Mouse (Mus musculus): ENCODE results near the gene Mars. TPM values are rescaled to one million over a fixed set of nuclear protein-coding genes. Genes with fewer than 3 reads are reported as not detected.
A peak's percentile ranks its signal among the peaks of the same experiment; 100 is the strongest.

Gene Mars
- polyA plus RNA-seq, 1 experiment from 2014 or later, result 105 TPM

GRCm38 (mm10) chr10:127263631-127264030 is 48.0 kb downstream of the Mars start:
- H3K4me1 ChIP-seq, result peaks cover 27% of the 10 kb centered on the region
- no peak for ATAC-seq (ENCODE audit: insufficient number of reproducible peaks, low FRiP score, low TSS enrichment, low read depth)
- H3K4me2 ChIP-seq, result no peak overlapping the region
- H3K36me3 ChIP-seq, result peaks cover 7% of the 10 kb centered on the region; the same call in 1 of the 2 replicates
- H3K27me3 ChIP-seq, result peaks cover 12% of the 10 kb centered on the region
- peak overlapping the region; percentile 51; the same call in 1 of the 2 replicates for H3K4me3 ChIP-seq
- H3K27ac ChIP-seq, result no peak overlapping the region
- no peak overlapping the region for H3K9ac ChIP-seq
- WGBS, result 68% methylated on average over 3 of the region's 3 CpGs
- no peaks in the 10 kb centered on the region for H3K9me3 ChIP-seq

- H3K9me3 ChIP-seq, result no peaks in the 10 kb centered on the region
- under 1% methylated on average over 53 of the region's 53 CpGs for WGBS
- peaks cover 12% of the 10 kb centered on the region for H3K27me3 ChIP-seq
- no peaks in the 10 kb centered on the region for H3K36me3 ChIP-seq
- H3K4me2 ChIP-seq, result peak within 1 kb of the TSS; percentile 95
- H3K9ac ChIP-seq, result peak within 1 kb of the TSS; percentile 44
- ATAC-seq (ENCODE audit: insufficient number of reproducible peaks, low FRiP score, low TSS enrichment, low read depth), result no peak
- H3K27ac ChIP-seq, result no peak within 1 kb of the TSS
- peak within 1 kb of the TSS; percentile 51 for H3K4me3 ChIP-seq
- H3K4me1 ChIP-seq, result peaks cover 20% of the 10 kb centered on the region
Measured at GRCm38 (mm10) chr10:127262548-127263398, 48.8 kb downstream of the Mars start, which contains the start of gene Kif5a. TSS of gene Kif5a (minus strand) at chr10:127263348.

- Histone ChIP-seq H3K4me2 (peak overlapping the region; percentile 95), H3K27ac (no peak overlapping the region), H3K4me1 (peaks cover 14% of the 10 kb centered on the region), H3K9me3 (no peaks in the 10 kb centered on the region), H3K9ac (no peak overlapping the region), H3K4me3 (peak overlapping the region; percentile 51), H3K27me3 (peaks cover 12% of the 10 kb centered on the region), H3K36me3 (no peaks in the 10 kb centered on the region)
- 66% methylated on average over 15 of the region's 15 CpGs for WGBS
- ATAC-seq (ENCODE audit: insufficient number of reproducible peaks, low FRiP score, low TSS enrichment, low read depth), result no peak
Measured at GRCm38 (mm10) chr10:127261706-127262547, 49.7 kb downstream of the Mars start.

- peaks cover 12% of the 10 kb centered on the region for H3K4me1 ChIP-seq
- no peak overlapping the region for H3K4me2 ChIP-seq
- no peak overlapping the region for H3K4me3 ChIP-seq
- no peaks in the 10 kb centered on the region for H3K9me3 ChIP-seq
- H3K36me3 ChIP-seq, result no peaks in the 10 kb centered on the region
- WGBS, result 76% methylated on average over 8 of the region's 8 CpGs
- H3K27ac ChIP-seq, result no peak overlapping the region
- H3K9ac ChIP-seq, result no peak overlapping the region
- ATAC-seq (ENCODE audit: insufficient number of reproducible peaks, low FRiP score, low TSS enrichment, low read depth), result no peak
- peaks cover 8% of the 10 kb centered on the region for H3K27me3 ChIP-seq
Measured at GRCm38 (mm10) chr10:127258489-127258888, 53.1 kb downstream of the Mars start.

- 78% methylated on average over 6 of the region's 6 CpGs for WGBS
- H3K4me2 ChIP-seq, result no peak overlapping the region
- H3K36me3 ChIP-seq, result no peaks in the 10 kb centered on the region
- H3K27ac ChIP-seq, result no peak overlapping the region
- no peaks in the 10 kb centered on the region for H3K9me3 ChIP-seq
- H3K4me3 ChIP-seq, result no peak overlapping the region
- peaks cover 7% of the 10 kb centered on the region for H3K4me1 ChIP-seq
- no peak for ATAC-seq (ENCODE audit: insufficient number of reproducible peaks, low FRiP score, low TSS enrichment, low read depth)
- peaks cover 5% of the 10 kb centered on the region for H3K27me3 ChIP-seq
- H3K9ac ChIP-seq, result no peak overlapping the region
Measured at GRCm38 (mm10) chr10:127257790-127258189, 53.8 kb downstream of the Mars start.

GRCm38 (mm10) chr10:127255625-127256345 is 55.8 kb downstream of the Mars start:
- 22% methylated on average over 14 of the region's 14 CpGs for WGBS
- Histone ChIP-seq H3K4me3 (no peak overlapping the region), H3K9ac (no peak overlapping the region), H3K9me3 (no peaks in the 10 kb centered on the region), H3K27me3 (no peaks in the 10 kb centered on the region), H3K27ac (no peak overlapping the region), H3K4me1 (no peaks in the 10 kb centered on the region), H3K36me3 (no peaks in the 10 kb centered on the region), H3K4me2 (no peak overlapping the region)
- ATAC-seq (ENCODE audit: insufficient number of reproducible peaks, low FRiP score, low TSS enrichment, low read depth), result peak; percentile 27; the same call in 1 of the 2 replicates

- 81% methylated on average over 5 of the region's 5 CpGs for WGBS
- H3K9me3 ChIP-seq, result no peaks in the 10 kb centered on the region
- no peak overlapping the region for H3K4me2 ChIP-seq
- H3K4me1 ChIP-seq, result no peaks in the 10 kb centered on the region
- no peaks in the 10 kb centered on the region for H3K27me3 ChIP-seq
- H3K36me3 ChIP-seq, result no peaks in the 10 kb centered on the region
- no peak for ATAC-seq (ENCODE audit: insufficient number of reproducible peaks, low FRiP score, low TSS enrichment, low read depth)
- no peak overlapping the region for H3K9ac ChIP-seq
- H3K27ac ChIP-seq, result no peak overlapping the region
- no peak overlapping the region for H3K4me3 ChIP-seq
Measured at GRCm38 (mm10) chr10:127250810-127251209, 60.8 kb downstream of the Mars start.

Other genes starting within 250 kb of the Mars start
- gene Cdk4, start 248.3 kb downstream of the Mars start, polyA plus RNA-seq (2015; fragmentation: Nextera tagmentation; extraction: Ambion mirVana), result 1,296 and 1,322 TPM in 2 replicates
- 161 and 175 TPM in 2 replicates for gene Tspan31, start 241.5 kb downstream of the Mars start, polyA plus RNA-seq (2015; fragmentation: Nextera tagmentation; extraction: Ambion mirVana)
- gene Agap2, start 236.5 kb downstream of the Mars start, polyA plus RNA-seq (2015; fragmentation: Nextera tagmentation; extraction: Ambion mirVana), result 0.10 and 0.72 TPM in 2 replicates
- gene Os9, start 190.7 kb downstream of the Mars start, polyA plus RNA-seq (2015; fragmentation: Nextera tagmentation; extraction: Ambion mirVana), result 103 and 110 TPM in 2 replicates
- 12.3 and 12.4 TPM in 2 replicates for gene B4galnt1, start 146.6 kb downstream of the Mars start, polyA plus RNA-seq (2015; fragmentation: Nextera tagmentation; extraction: Ambion mirVana)
- 1.2 and 1.7 TPM in 2 replicates for gene Slc26a10, start 131.1 kb downstream of the Mars start, polyA plus RNA-seq (2015; fragmentation: Nextera tagmentation; extraction: Ambion mirVana)
- gene Arhgef25, start 121.7 kb downstream of the Mars start, polyA plus RNA-seq (2015; fragmentation: Nextera tagmentation; extraction: Ambion mirVana), result 115 and 118 TPM in 2 replicates
- 140 and 144 TPM in 2 replicates for gene Dtx3, start 116.1 kb downstream of the Mars start, polyA plus RNA-seq (2015; fragmentation: Nextera tagmentation; extraction: Ambion mirVana)
- 27.8 and 29.8 TPM in 2 replicates for gene Pip4k2c, start 100.2 kb downstream of the Mars start, polyA plus RNA-seq (2015; fragmentation: Nextera tagmentation; extraction: Ambion mirVana)
- gene Kif5a, start 48.4 kb downstream of the Mars start, polyA plus RNA-seq (2015; fragmentation: Nextera tagmentation; extraction: Ambion mirVana), result 2.5 TPM in 2 replicates
- 185 and 190 TPM in 2 replicates for gene Dctn2, start 45.4 kb downstream of the Mars start, polyA plus RNA-seq (2015; fragmentation: Nextera tagmentation; extraction: Ambion mirVana)
- gene Mbd6, start 22.8 kb downstream of the Mars start, polyA plus RNA-seq (2015; fragmentation: Nextera tagmentation; extraction: Ambion mirVana), result 14.1 and 16.2 TPM in 2 replicates
- gene Arhgap9, start 10.2 kb upstream of the Mars start, polyA plus RNA-seq (2015; fragmentation: Nextera tagmentation; extraction: Ambion mirVana), result 5.1 and 5.4 TPM in 2 replicates
- 13.4 and 13.7 TPM in 2 replicates for gene Gli1, start 30.2 kb upstream of the Mars start, polyA plus RNA-seq (2015; fragmentation: Nextera tagmentation; extraction: Ambion mirVana)
- 0.03 TPM in 1 of 2 replicates, not detected in the other for gene Inhbe, start 42.6 kb upstream of the Mars start, polyA plus RNA-seq (2015; fragmentation: Nextera tagmentation; extraction: Ambion mirVana)
- gene Inhbc, start 58.6 kb upstream of the Mars start, polyA plus RNA-seq (2015; fragmentation: Nextera tagmentation; extraction: Ambion mirVana), result not detected in 2 replicates
- gene R3hdm2, start 68.5 kb upstream of the Mars start, polyA plus RNA-seq (2015; fragmentation: Nextera tagmentation; extraction: Ambion mirVana), result 33.1 and 34.9 TPM in 2 replicates
- 17.2 and 38.7 TPM in 2 replicates for gene Stac3, start 189.9 kb upstream of the Mars start, polyA plus RNA-seq (2015; fragmentation: Nextera tagmentation; extraction: Ambion mirVana)
- 328 and 370 TPM in 2 replicates for gene Ndufa4l2, start 203.2 kb upstream of the Mars start, polyA plus RNA-seq (2015; fragmentation: Nextera tagmentation; extraction: Ambion mirVana)
- gene Shmt2, start 210.7 kb upstream of the Mars start, polyA plus RNA-seq (2015; fragmentation: Nextera tagmentation; extraction: Ambion mirVana), result 112 and 122 TPM in 2 replicates
- 21.7 and 25.1 TPM in 2 replicates for gene Nxph4, start 222.8 kb upstream of the Mars start, polyA plus RNA-seq (2015; fragmentation: Nextera tagmentation; extraction: Ambion mirVana)